ENCODE assay signal across 8 mouse cellular contexts in the genomic region with DNA sequence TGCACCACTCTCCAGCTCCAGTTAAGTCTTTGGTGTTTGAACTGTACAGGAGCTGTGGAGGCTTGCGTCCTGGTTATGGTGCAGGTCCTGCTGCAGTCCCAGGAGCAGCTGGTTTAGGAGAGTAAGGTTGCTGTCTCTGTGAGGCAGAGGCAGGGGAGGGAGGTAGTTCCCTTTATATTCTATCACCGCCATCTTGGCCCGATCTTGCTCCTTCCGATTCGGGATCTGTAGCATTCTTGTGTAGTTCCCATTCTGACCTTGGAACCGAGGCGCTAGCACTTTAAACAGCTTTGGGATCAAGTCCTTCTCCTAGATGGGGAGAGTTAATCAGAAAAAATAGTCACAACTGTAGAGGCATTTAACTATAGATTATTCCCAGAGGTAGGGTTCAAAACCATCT. TPM values are rescaled to one million over a fixed set of nuclear protein-coding genes. Genes with fewer than 3 reads are reported as not detected.
DNase-seq lines count a peak whose midpoint lies in the region; ATAC-seq and TF ChIP-seq lines count a peak whose summit lies in the region.

No protein-coding gene starts in this region.

- no peak for DNase-seq in kidney, adult 8-10 months
- DNase-seq in hindbrain, embryonic 14.5 days (ENCODE audit: low spot score): no peak
- DNase-seq in midbrain, postnatal 0 days (ENCODE audit: low spot score): no peak
- DNase-seq in retina, postnatal 1 day: no peak
- DNase-seq in embryo, embryonic 10.5 days (ENCODE audit: low spot score): no peak
- DNase-seq in c-Kit-positive CD71-positive TER-119-positive erythroid progenitor cells, embryonic 14.5 days (ENCODE audit: low spot score): no peak

- no peaks in the 10 kb centered on the region for H3K9me3 ChIP-seq in kidney, embryonic 16.5 days (ENCODE audit: low read length)
- H3K9me3 ChIP-seq in hindbrain, embryonic 14.5 days (ENCODE audit: control insufficient read depth, low read length): no peaks in the 10 kb centered on the region
- no peaks in the 10 kb centered on the region for H3K9me3 ChIP-seq in midbrain, postnatal 0 days (ENCODE audit: low read length)

- 0 out of 2 replicates have a peak overlapping the region, but pooled peaks have one; percentile 7 for H3K27ac ChIP-seq in kidney, embryonic 16.5 days (ENCODE audit: low read length)
- peak overlapping the region; percentile 99 for H3K27ac ChIP-seq in brown adipose tissue, adult 24 weeks (replicated peaks; ENCODE audit: low read depth, low read length)
- peak overlapping the region; percentile 87; the same call in 1 of the 2 replicates for H3K27ac ChIP-seq in hindbrain, embryonic 14.5 days
- peak overlapping the region; percentile 86; the same call in 1 of the 2 replicates for H3K27ac ChIP-seq in midbrain, postnatal 0 days (ENCODE audit: low read depth, low read length)

- H3K4me3 ChIP-seq in kidney, embryonic 16.5 days (ENCODE audit: low read length): peak overlapping the region; percentile 77
- H3K4me3 ChIP-seq in brown adipose tissue, adult 24 weeks (ENCODE audit: insufficient read depth, low read depth, low read length): peak overlapping the region; percentile 96
- H3K4me3 ChIP-seq in hindbrain, embryonic 14.5 days (replicated peaks; ENCODE audit: low read length): peak overlapping the region; percentile 69
- peak overlapping the region; percentile 80 for H3K4me3 ChIP-seq in midbrain, postnatal 0 days (ENCODE audit: low read depth, low read length)

- no peak for TF ChIP-seq CTCF in midbrain, postnatal 0 days (IDR thresholded peaks at IDR 0.05)

- peaks cover 15% of the 10 kb centered on the region for H3K4me1 ChIP-seq in kidney, embryonic 16.5 days (ENCODE audit: insufficient read depth, low read length)
- peaks cover 18% of the 10 kb centered on the region for H3K4me1 ChIP-seq in brown adipose tissue, adult 24 weeks (ENCODE audit: control insufficient read depth, insufficient read depth, insufficient read length, low read length)
- H3K4me1 ChIP-seq in hindbrain, embryonic 14.5 days (replicated peaks; ENCODE audit: control insufficient read depth, insufficient read depth, low read length): peaks cover 10% of the 10 kb centered on the region
- peaks cover 6% of the 10 kb centered on the region for H3K4me1 ChIP-seq in midbrain, postnatal 0 days (ENCODE audit: insufficient read depth, low read length)

- WGBS in kidney, embryonic 16.5 days: 76% methylated on average over 7 of the region's 7 CpGs
- WGBS in hindbrain, embryonic 14.5 days: 88% methylated on average over 7 of the region's 7 CpGs
- WGBS in midbrain, postnatal 0 days: 83% methylated on average over 7 of the region's 7 CpGs

- H3K36me3 ChIP-seq in kidney, embryonic 16.5 days (ENCODE audit: insufficient read depth, low read length): peaks cover 24% of the 10 kb centered on the region
- H3K36me3 ChIP-seq in hindbrain, embryonic 14.5 days (replicated peaks; ENCODE audit: control insufficient read depth, insufficient read depth): peaks cover 22% of the 10 kb centered on the region
- peaks cover 4% of the 10 kb centered on the region; the same call in 1 of the 2 replicates for H3K36me3 ChIP-seq in midbrain, postnatal 0 days (ENCODE audit: insufficient read depth, low read length)

- ATAC-seq in kidney, embryonic 16.5 days (ENCODE audit: low FRiP score, low TSS enrichment): no peak
- no peak for ATAC-seq in hindbrain, embryonic 14.5 days (ENCODE audit: low FRiP score)
- ATAC-seq in midbrain, postnatal 0 days (ENCODE audit: low FRiP score): no peak

- H3K4me2 ChIP-seq in kidney, embryonic 16.5 days (replicated peaks; ENCODE audit: low read depth, low read length): peak overlapping the region; percentile 60
- peak overlapping the region; percentile 71 for H3K4me2 ChIP-seq in hindbrain, embryonic 14.5 days (replicated peaks)
- H3K4me2 ChIP-seq in midbrain, postnatal 0 days (ENCODE audit: low read depth, low read length, poor library complexity, severe bottlenecking): peak overlapping the region; percentile 71

- H3K27me3 ChIP-seq in kidney, embryonic 16.5 days (ENCODE audit: insufficient read depth, low read length): no peaks in the 10 kb centered on the region
- H3K27me3 ChIP-seq in hindbrain, embryonic 14.5 days (ENCODE audit: control insufficient read depth, insufficient read depth, low read length): no peaks in the 10 kb centered on the region
- no peaks in the 10 kb centered on the region for H3K27me3 ChIP-seq in midbrain, postnatal 0 days (ENCODE audit: insufficient read depth, low read length)

- H3K9ac ChIP-seq in kidney, embryonic 16.5 days (replicated peaks; ENCODE audit: low read length): peak overlapping the region; percentile 96
- H3K9ac ChIP-seq in hindbrain, embryonic 14.5 days: peak overlapping the region; percentile 86
- H3K9ac ChIP-seq in midbrain, postnatal 0 days (replicated peaks; ENCODE audit: low read length, poor library complexity, severe bottlenecking): peak overlapping the region; percentile 83

RNA-seq across cellular contexts. Expression of gene Mrpl17, which starts 1.1 kb away (rescaled TPM):
- 378 and 386 TPM in 2 replicates for polyA plus RNA-seq in kidney, embryonic 16.5 days (2015; fragmentation: Nextera tagmentation; extraction: Ambion mirVana)
- polyA plus RNA-seq in brown adipose tissue, adult 24 weeks (2012; ENCODE audit: insufficient read depth, insufficient read length, missing spikeins): 175 and 225 TPM in 2 replicates
- polyA plus RNA-seq in hindbrain, embryonic 14.5 days (2014; fragmentation: Nextera tagmentation; extraction: Ambion mirVana): 164 and 208 TPM in 2 replicates
- 16.6 and 18.6 TPM in 2 replicates for total RNA-seq in midbrain, postnatal 0 days (2014; rRNA removed)
- 173 and 192 TPM in 2 replicates for polyA plus RNA-seq in midbrain, postnatal 0 days (2015; fragmentation: Nextera tagmentation; extraction: Ambion mirVana)

RNA-seq across cellular contexts. Expression of gene Dchs1, which starts 22.4 kb away (rescaled TPM):
- polyA plus RNA-seq in kidney, embryonic 16.5 days (2015; fragmentation: Nextera tagmentation; extraction: Ambion mirVana): 10.4 and 10.5 TPM in 2 replicates
- 0.55 and 0.71 TPM in 2 replicates for polyA plus RNA-seq in brown adipose tissue, adult 24 weeks (2012; ENCODE audit: insufficient read depth, insufficient read length, missing spikeins)
- polyA plus RNA-seq in hindbrain, embryonic 14.5 days (2014; fragmentation: Nextera tagmentation; extraction: Ambion mirVana): 21.1 and 23.2 TPM in 2 replicates
- 101 and 105 TPM in 2 replicates for total RNA-seq in midbrain, postnatal 0 days (2014; rRNA removed)
- 7.0 and 7.5 TPM in 2 replicates for polyA plus RNA-seq in midbrain, postnatal 0 days (2015; fragmentation: Nextera tagmentation; extraction: Ambion mirVana)

RNA-seq across cellular contexts. Expression of gene Tpp1, which starts 57.8 kb away (rescaled TPM):
- 120 and 123 TPM in 2 replicates for polyA plus RNA-seq in kidney, embryonic 16.5 days (2015; fragmentation: Nextera tagmentation; extraction: Ambion mirVana)
- 64.0 and 83.2 TPM in 2 replicates for polyA plus RNA-seq in brown adipose tissue, adult 24 weeks (2012; ENCODE audit: insufficient read depth, insufficient read length, missing spikeins)
- 48.2 and 51.6 TPM in 2 replicates for polyA plus RNA-seq in hindbrain, embryonic 14.5 days (2014; fragmentation: Nextera tagmentation; extraction: Ambion mirVana)
- total RNA-seq in midbrain, postnatal 0 days (2014; rRNA removed): 38.3 and 66.8 TPM in 2 replicates
- polyA plus RNA-seq in midbrain, postnatal 0 days (2015; fragmentation: Nextera tagmentation; extraction: Ambion mirVana): 41.3 and 42.2 TPM in 2 replicates

Comparison
In these comparisons a context has a peak if more than half of its experiments do, and no peak if none do; other contexts are left out.
1. H3K27ac ChIP-seq: peak in every context shown above with its lines; median percentile 99 in brown adipose tissue, adult 24 weeks; 87 in hindbrain, embryonic 14.5 days; 86 in midbrain, postnatal 0 days; 7 in kidney, embryonic 16.5 days.